Mouse (Mus musculus) stomach, embryonic 15.5 days (tissue): ENCODE data around the gene Apba3. TPM values are rescaled to one million over a fixed set of nuclear protein-coding genes. Genes with fewer than 3 reads are reported as not detected.
A peak's percentile ranks its signal among the peaks of the same experiment; 100 is the strongest.

Experiments
- ATAC-seq: fragments of 200-750 bp; cut with Nextera tagmentation; 2 replicates; pipeline ENCODE4 v1.8.0; 2017; ENCODE audit warnings: low read depth, moderate number of reproducible peaks, moderate TSS enrichment; ENCODE audit not compliant: insufficient read depth, low FRiP score
- H3K27ac ChIP-seq: fragments of 300-500 bp; sonication (generic); 2 replicates; pipeline ENCODE4 v1.5.1; 2015; ENCODE audit warnings: mild to moderate bottlenecking, inconsistent platforms
- H3K27me3 ChIP-seq: fragments of 300-500 bp; sonication (generic); replicated peaks from 2 replicates; pipeline ENCODE4 v1.6.1; 2015; ENCODE audit warnings: inconsistent platforms
- H3K36me3 ChIP-seq: fragments of 300-500 bp; sonication (generic); 2 replicates; pipeline ENCODE4 v1.6.1; 2015; ENCODE audit warnings: inconsistent platforms
- H3K4me1 ChIP-seq: fragments of 300-500 bp; sonication (generic); 2 replicates; pipeline ENCODE4 v1.6.1; 2015; ENCODE audit warnings: inconsistent platforms
- H3K4me2 ChIP-seq: fragments of 300-500 bp; sonication (generic); 2 replicates; pipeline ENCODE4 v1.6.1; 2015; ENCODE audit warnings: mild to moderate bottlenecking, inconsistent platforms
- H3K4me3 ChIP-seq: fragments of 300-500 bp; sonication (generic); replicated peaks from 2 replicates; pipeline ENCODE4 v1.5.1; 2015; ENCODE audit warnings: inconsistent platforms
- H3K9ac ChIP-seq: fragments of 300-500 bp; sonication (generic); 2 replicates; pipeline ENCODE4 v1.6.1; 2015; ENCODE audit warnings: inconsistent platforms
- H3K9me3 ChIP-seq: fragments of 300-500 bp; sonication (generic); 2 replicates; pipeline ENCODE4 v1.6.1; 2016; ENCODE audit warnings: inconsistent platforms
- WGBS: fragments of 180-500 bp; shearing (Covaris S2); methylation state at CpG from one replicate; pipeline ENCODE4 v1.1.7; 2015; 5-methylcytosine and 5-hydroxymethylcytosine counted together
- polyA plus RNA-seq: library from polyadenylated mRNA; unstranded; fragments of >200 nt; fragmentation: Nextera tagmentation; extraction: Ambion mirVana; gene quantifications from 2 replicates; pipeline ENCODE4 v1.2.1, GENCODE M21; 2015

Apba3 gene
- polyA plus RNA-seq, 1 experiment from 2014 or later, result 58.1 TPM

GRCm38 (mm10) chr10:81316338-81317060, 49.7 kb downstream of the Apba3 start:
- Histone ChIP-seq H3K9ac (peak overlapping the region; percentile 13; the same call in 1 of the 2 replicates), H3K4me2 (peak overlapping the region; percentile 55), H3K4me3 (peak overlapping the region; percentile 28), H3K27me3 (no peaks in the 10 kb centered on the region), H3K4me1 (peaks cover 36% of the 10 kb centered on the region), H3K36me3 (peaks cover 25% of the 10 kb centered on the region), H3K9me3 (no peaks in the 10 kb centered on the region), H3K27ac (peak overlapping the region; percentile 65)
- no peak for ATAC-seq
- 50% methylated on average over 16 of the region's 16 CpGs for WGBS

GRCm38 (mm10) chr10:81317273-81317672, 50.5 kb downstream of the Apba3 start:
- H3K9me3 ChIP-seq, result no peaks in the 10 kb centered on the region
- no peaks in the 10 kb centered on the region for H3K27me3 ChIP-seq
- H3K4me3 ChIP-seq, result peak overlapping the region; percentile 28
- H3K4me2 ChIP-seq, result peak overlapping the region; percentile 55
- H3K36me3 ChIP-seq, result peaks cover 21% of the 10 kb centered on the region
- H3K4me1 ChIP-seq, result peaks cover 42% of the 10 kb centered on the region
- H3K27ac ChIP-seq, result peak overlapping the region; percentile 65; the same call in 1 of the 2 replicates
- no peak for ATAC-seq
- H3K9ac ChIP-seq, result peak overlapping the region; percentile 13; the same call in 1 of the 2 replicates
- WGBS, result 17% methylated on average over 20 of the region's 20 CpGs

- peaks cover 30% of the 10 kb centered on the region for H3K36me3 ChIP-seq
- no peaks in the 10 kb centered on the region for H3K27me3 ChIP-seq
- 87% methylated on average over 13 of the region's 13 CpGs for WGBS
- peak overlapping the region; percentile 78 for H3K4me2 ChIP-seq
- H3K9me3 ChIP-seq, result no peaks in the 10 kb centered on the region
- H3K4me1 ChIP-seq, result peaks cover 46% of the 10 kb centered on the region
- 0 out of 2 replicates have a peak overlapping the region, but pooled peaks have one; percentile 10 for H3K9ac ChIP-seq
- H3K4me3 ChIP-seq, result peak overlapping the region; percentile 99; the same call in 1 of the 2 replicates
- peak overlapping the region; percentile 92; the same call in 1 of the 2 replicates for H3K27ac ChIP-seq
- ATAC-seq, result no peak
Measured at GRCm38 (mm10) chr10:81318589-81319329, 52.0 kb downstream of the Apba3 start.

GRCm38 (mm10) chr10:81319330-81319699, 52.6 kb downstream of the Apba3 start:
- Histone ChIP-seq H3K27me3 (no peaks in the 10 kb centered on the region), H3K4me2 (peak overlapping the region; percentile 78), H3K27ac (peak overlapping the region; percentile 92), H3K9ac (peak overlapping the region; percentile 10; the same call in 1 of the 2 replicates), H3K9me3 (no peaks in the 10 kb centered on the region), H3K4me1 (peaks cover 46% of the 10 kb centered on the region), H3K36me3 (peaks cover 35% of the 10 kb centered on the region), H3K4me3 (peak overlapping the region; percentile 99)
- no peak for ATAC-seq
- 26% methylated on average over 8 of the region's 8 CpGs for WGBS

GRCm38 (mm10) chr10:81319741-81320549, 53.2 kb downstream of the Apba3 start:
- Histone ChIP-seq H3K27ac (peak overlapping the region; percentile 92), H3K9ac (peak overlapping the region; percentile 10; the same call in 1 of the 2 replicates), H3K4me1 (peaks cover 46% of the 10 kb centered on the region), H3K9me3 (no peaks in the 10 kb centered on the region), H3K4me2 (peak overlapping the region; percentile 78), H3K4me3 (peak overlapping the region; percentile 99), H3K27me3 (no peaks in the 10 kb centered on the region), H3K36me3 (peaks cover 41% of the 10 kb centered on the region)
- under 1% methylated on average over 38 of the region's 38 CpGs for WGBS
- ATAC-seq, result no peak; the same call in 1 of the 2 replicates

- Histone ChIP-seq H3K27me3 (no peaks in the 10 kb centered on the region), H3K27ac (peak within 1 kb of the TSS; percentile 92), H3K36me3 (peaks cover 45% of the 10 kb centered on the region), H3K9me3 (no peaks in the 10 kb centered on the region), H3K9ac (peak within 1 kb of the TSS; percentile 92), H3K4me2 (peak within 1 kb of the TSS; percentile 78), H3K4me1 (peaks cover 46% of the 10 kb centered on the region), H3K4me3 (peak within 1 kb of the TSS; percentile 99)
- WGBS, result under 1% methylated on average over 68 of the region's 68 CpGs
- ATAC-seq, result peak; percentile 92
Measured at GRCm38 (mm10) chr10:81320550-81321347, 54.0 kb downstream of the Apba3 start, which contains the start of gene Cactin. Cactin (plus strand) TSS chr10:81321103.

GRCm38 (mm10) chr10:81321436-81321835, 54.7 kb downstream of the Apba3 start:
- Histone ChIP-seq H3K36me3 (peaks cover 52% of the 10 kb centered on the region), H3K4me3 (peak overlapping the region; percentile 99), H3K4me1 (peaks cover 40% of the 10 kb centered on the region), H3K4me2 (peak overlapping the region; percentile 65), H3K27me3 (no peaks in the 10 kb centered on the region), H3K27ac (peak overlapping the region; percentile 92), H3K9me3 (no peaks in the 10 kb centered on the region), H3K9ac (peak overlapping the region; percentile 92)
- 2% methylated on average over 20 of the region's 20 CpGs for WGBS
- no peak for ATAC-seq

- peak overlapping the region; percentile 65 for H3K4me2 ChIP-seq
- H3K36me3 ChIP-seq, result peaks cover 60% of the 10 kb centered on the region
Measured at GRCm38 (mm10) chr10:81322444-81322843, 55.7 kb downstream of the Apba3 start.

More at GRCm38 (mm10) chr10:81322444-81322843, 55.7 kb downstream of the Apba3 start:
- 91% methylated on average over 27 of the region's 27 CpGs for WGBS
- H3K27me3 ChIP-seq, result no peaks in the 10 kb centered on the region
- H3K4me3 ChIP-seq, result peak overlapping the region; percentile 99; the same call in 1 of the 2 replicates
- no peaks in the 10 kb centered on the region for H3K9me3 ChIP-seq
- no peak for ATAC-seq
- peaks cover 30% of the 10 kb centered on the region for H3K4me1 ChIP-seq
- H3K27ac ChIP-seq, result no peak overlapping the region
- no peak overlapping the region for H3K9ac ChIP-seq
